Mouse (Mus musculus) gastrocnemius, adult 2 months (tissue): ENCODE data around the gene Slc16a7. TPM values are rescaled to one million over a fixed set of nuclear protein-coding genes. Genes with fewer than 3 reads are reported as not detected.

Experiments
- DNase-seq: peaks from one replicate; pipeline ENCODE4 v3.0.0; 2022
- H3K27ac ChIP-seq: fragments of 200-600 bp; 2 replicates; pipeline ENCODE4 v1.8.1; 2022; ENCODE audit warnings: mild to moderate bottlenecking
- H3K4me3 ChIP-seq: fragments of 200-600 bp; 2 replicates; pipeline ENCODE4 v1.8.1; 2022; ENCODE audit warnings: mild to moderate bottlenecking, moderate library complexity
- CTCF ChIP-seq: fragments of 200-600 bp; IDR thresholded peaks from 2 replicates; pipeline ENCODE4 v1.8.1; 2022; ENCODE audit warnings: antibody characterized with exemption, mild to moderate bottlenecking, moderate library complexity
- intact Hi-C: fragments of 180-260 bp; cut with DNase I; formaldehyde crosslinking; loops from one replicate; pipeline ENCODE4 v1.15.1; 2025
- total RNA-seq, 2 experiments: library from RNA; stranded (reverse); gene quantifications; 2 replicates each; pipeline ENCODE4 v1.2.3; 2021

The Slc16a7 gene
- total RNA-seq, 2 experiments from 2014 or later: 2.2 to 3.2 TPM

DNA sequence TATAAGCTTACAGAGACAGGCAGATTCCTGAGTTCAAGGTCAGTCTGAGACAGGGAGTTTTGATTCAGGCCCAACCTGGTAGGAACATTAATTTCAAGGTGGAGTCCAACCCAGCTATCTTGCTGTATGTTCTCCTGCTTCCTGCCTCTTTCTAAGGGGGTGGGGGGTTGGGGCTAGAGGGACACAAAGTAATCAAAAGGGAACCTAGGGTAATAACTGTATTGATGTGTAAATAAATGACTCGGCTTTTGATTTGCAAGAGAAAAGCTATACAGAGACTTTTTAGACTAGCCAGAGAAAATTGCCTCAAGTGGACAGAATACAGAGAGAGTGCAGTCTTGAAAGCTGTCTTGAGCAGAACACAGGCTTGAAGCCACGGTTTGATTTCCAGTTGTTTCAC lies 174.7 kb downstream of the Slc16a7 start:
- H3K27ac ChIP-seq: no peak overlapping the region
- no peak for DNase-seq
- intact Hi-C loops: no loop called here
- no peak for TF ChIP-seq CTCF
- H3K4me3 ChIP-seq: no peak overlapping the region

DNA sequence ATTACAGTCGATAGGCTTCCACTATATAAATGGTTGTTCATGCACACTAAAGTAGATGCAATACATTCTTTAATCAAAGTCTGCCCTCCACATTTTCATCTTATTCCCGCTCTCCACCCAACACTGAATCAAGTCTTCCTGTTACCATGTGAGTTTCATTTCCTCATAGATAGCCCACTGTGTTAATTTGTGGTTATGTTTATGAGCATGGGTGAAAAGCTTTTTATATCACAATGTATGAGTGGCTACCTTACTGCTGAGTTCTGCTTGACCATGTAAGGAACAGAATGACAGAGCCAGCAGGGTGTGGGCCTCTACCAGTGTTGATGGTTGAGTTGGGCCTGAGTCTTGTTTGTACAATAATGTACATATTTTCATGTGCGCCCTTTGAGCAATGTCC lies 175.5 kb downstream of the Slc16a7 start:
- no peak for DNase-seq
- TF ChIP-seq CTCF: no peak
- intact Hi-C loops: no loop called here
- Histone ChIP-seq H3K27ac (no peak overlapping the region), H3K4me3 (no peak overlapping the region)

DNA sequence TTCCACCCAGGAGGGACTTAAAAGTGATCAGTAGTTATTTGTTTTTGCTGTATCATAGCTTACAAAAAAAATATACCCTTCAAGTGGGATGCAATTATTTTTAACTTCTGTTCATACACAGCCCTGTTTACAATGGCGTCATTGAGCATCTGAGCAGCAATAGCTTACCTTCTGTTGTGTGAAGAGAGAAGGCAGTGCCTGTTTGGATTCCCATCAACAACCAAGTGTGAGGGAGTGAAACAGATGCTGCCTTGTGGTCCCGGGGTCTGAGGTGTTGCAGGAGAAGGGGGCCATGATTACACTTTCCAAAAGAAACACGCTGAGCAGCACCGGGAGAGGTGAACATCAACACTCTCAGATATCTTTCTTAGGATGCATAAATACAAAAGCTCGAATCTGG lies 201.7 kb downstream of the Slc16a7 start:
- no peak for TF ChIP-seq CTCF
- intact Hi-C loops: no loop called here
- H3K4me3 ChIP-seq: no peak overlapping the region
- DNase-seq: no peak
- no peak overlapping the region for H3K27ac ChIP-seq

DNA sequence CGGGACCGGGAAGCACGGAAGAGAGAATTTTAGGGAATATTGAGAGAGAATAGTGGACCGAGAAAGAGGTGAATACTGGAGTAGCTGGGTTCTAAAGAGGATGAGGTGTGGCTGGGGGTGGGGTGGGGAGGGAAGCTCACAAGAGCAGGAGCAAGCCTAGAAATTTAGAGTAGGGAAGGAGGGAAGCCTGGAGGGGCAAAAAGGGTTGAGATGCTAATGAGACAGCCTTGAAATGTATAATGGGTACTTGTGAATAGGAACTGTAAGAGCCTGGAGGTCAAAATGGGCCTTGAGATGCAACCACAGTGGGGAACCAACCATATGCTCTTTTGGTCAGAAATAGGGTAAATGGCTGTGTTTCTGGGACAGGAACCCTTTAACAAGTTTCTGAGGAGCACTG lies 203.9 kb downstream of the Slc16a7 start:
- TF ChIP-seq CTCF: no peak
- no peak for DNase-seq
- intact Hi-C loops: no loop called here
- no peak overlapping the region for H3K4me3 ChIP-seq
- H3K27ac ChIP-seq: no peak overlapping the region

GRCm38 (mm10) chr10:125184146-125184545 lies 205.1 kb downstream of the Slc16a7 start:
- Histone ChIP-seq H3K27ac (no peak overlapping the region), H3K4me3 (no peak overlapping the region)
- intact Hi-C loops: no loop called here
- no peak for DNase-seq
- no peak for TF ChIP-seq CTCF

DNA sequence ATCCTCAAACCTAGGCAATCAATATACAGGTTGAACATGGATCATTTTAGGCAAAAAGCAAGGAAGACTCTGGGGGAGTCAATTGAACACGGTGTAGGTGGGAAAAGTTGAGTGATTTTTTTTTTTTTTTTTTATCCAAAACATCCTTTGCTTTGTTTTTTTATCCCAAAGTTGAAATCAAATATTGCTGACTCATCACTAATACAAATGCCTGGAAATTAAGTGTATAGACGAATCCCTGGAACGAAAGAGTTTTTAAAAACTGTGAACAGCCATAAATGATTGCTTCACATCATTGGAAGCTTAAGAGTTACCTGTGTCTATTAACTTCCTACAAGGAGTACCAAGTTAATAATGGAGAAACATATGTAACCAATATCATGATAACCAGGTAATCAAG lies 206.7 kb downstream of the Slc16a7 start:
- Histone ChIP-seq H3K27ac (no peak overlapping the region), H3K4me3 (no peak overlapping the region)
- intact Hi-C loops: no loop called here
- no peak for TF ChIP-seq CTCF
- DNase-seq: no peak

- Histone ChIP-seq H3K27ac (no peak overlapping the region), H3K4me3 (no peak overlapping the region)
- intact Hi-C loops: no loop called here
- no peak for TF ChIP-seq CTCF
- DNase-seq: no peak
These were observed 211.5 kb downstream of the Slc16a7 start for GRCm38 (mm10) chr10:125177782-125178181.

GRCm38 (mm10) chr10:125175013-125175650 lies 214.1 kb downstream of the Slc16a7 start:
- no peak overlapping the region for H3K27ac ChIP-seq
- TF ChIP-seq CTCF: no peak
- intact Hi-C loops: no loop called here
- H3K4me3 ChIP-seq: no peak overlapping the region
- no peak for DNase-seq

DNA sequence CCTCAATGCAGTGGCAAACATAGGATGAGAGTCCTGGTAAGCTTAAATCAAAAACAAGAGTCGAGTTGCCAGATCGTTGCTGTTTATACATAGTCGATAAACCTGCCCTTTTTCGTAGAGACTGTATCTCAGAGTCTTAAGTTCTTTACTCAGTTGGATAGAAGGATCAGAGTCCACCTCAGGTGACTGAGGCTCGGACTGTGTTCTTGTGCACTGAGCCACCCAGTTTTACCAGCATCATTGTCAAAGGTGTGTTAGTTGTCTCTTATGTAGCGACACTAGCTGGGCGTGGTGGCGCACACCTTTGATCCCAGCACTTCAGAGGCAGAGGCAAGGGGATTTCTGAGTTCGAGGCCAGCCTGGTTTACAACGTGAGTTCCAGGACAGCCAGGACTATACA lies 217.6 kb downstream of the Slc16a7 start:
- no peak overlapping the region for H3K27ac ChIP-seq
- intact Hi-C loops: no loop called here

GRCm38 (mm10) chr10:125171154-125171553 lies 218.1 kb downstream of the Slc16a7 start:
- H3K27ac ChIP-seq: no peak overlapping the region
- intact Hi-C loops: no loop called here
- no peak for TF ChIP-seq CTCF
- H3K4me3 ChIP-seq: no peak overlapping the region
- DNase-seq: no peak

More for the DNA sequence above, 217.6 kb downstream of the Slc16a7 start:
- H3K4me3 ChIP-seq: no peak overlapping the region
- DNase-seq: no peak
- TF ChIP-seq CTCF: no peak
